Mouse (Mus musculus): Measurements from ENCODE around the gene Vps35. TPM values are rescaled to one million over a fixed set of nuclear protein-coding genes. Genes with fewer than 3 reads are reported as not detected.

Gene Vps35
- 100 to 1,000 TPM; 127 to 138 TPM for total RNA-seq (2021)

DNA sequence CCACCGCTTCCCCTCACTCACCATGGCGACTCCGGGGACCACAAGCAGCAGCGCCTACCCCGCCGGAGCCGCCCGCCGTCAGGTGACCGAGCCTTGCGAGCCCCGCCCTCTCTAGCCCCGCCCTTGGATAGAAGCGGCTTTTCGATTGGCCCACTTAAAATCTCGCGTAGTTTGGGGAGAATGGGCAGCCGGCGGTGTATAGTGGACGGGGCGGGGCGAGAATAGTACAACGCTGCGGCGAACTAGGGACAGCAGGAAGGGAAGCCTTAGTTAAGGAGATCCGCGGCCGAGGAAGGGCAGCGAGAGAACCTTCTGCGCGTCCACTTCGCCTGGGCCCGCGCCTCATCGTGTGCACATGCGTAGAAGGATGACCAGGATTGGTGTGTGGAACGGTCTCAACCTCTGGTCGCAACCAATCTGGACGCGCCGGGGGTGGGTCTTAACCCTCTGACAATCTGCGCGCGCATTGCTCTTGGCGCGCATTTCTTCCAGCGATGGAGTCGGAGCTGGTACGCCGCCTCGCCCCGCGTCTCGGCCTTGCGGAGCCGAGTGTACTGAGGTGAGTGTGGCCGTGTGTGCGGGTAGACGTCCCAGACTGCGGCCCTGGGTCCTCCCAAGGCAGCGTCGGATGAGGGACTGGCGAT is at the start of gene Vps35, which contains the start of gene Orc6:
Vps35 (minus strand) TSS at position 369 of the 644 bp plus-strand sequence.
Orc6 (plus strand) TSS at position 199 of the 644 bp plus-strand sequence.
- DNase-seq (ENCODE audit: extremely low spot score in 1 of 2, low spot score in 1 of 2) = peak; percentile 92 to 93

DNA sequence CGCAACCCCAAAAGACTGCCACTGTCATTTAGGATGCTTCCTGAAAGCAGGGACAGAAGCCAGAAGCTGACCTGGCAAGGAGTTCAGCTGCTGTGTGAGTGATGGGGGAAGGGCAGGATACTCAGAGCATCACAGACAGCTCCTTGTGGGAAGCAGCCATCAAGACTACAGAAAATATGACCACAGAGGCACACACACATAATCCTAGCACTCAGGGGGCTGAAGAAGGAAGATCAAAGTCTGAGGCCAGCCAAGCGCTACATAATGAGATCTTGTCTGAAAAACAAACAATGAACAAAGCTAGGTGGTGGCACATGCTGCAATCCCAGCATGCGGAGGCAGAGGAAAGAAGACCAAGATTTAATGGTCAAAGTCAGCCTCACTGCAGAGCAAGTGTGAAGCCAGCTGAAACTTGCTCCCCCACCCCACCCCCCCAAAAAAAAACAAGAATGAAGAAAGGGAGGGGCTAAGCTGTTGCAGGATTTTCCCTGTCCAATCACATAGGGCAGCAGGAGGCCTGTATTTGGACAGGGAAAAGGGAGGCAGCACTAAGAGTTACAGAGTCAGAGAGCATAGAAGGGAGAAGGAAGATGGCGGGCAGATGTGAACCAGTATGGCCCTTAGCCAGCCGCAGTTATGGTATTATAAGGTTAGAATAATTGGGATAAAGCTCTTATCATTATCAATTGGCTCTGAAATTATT is 40.4 kb upstream of the Vps35 start:
- DNase-seq (ENCODE audit: extremely low spot score in 1 of 2, low spot score in 1 of 2) = no peak

DNA sequence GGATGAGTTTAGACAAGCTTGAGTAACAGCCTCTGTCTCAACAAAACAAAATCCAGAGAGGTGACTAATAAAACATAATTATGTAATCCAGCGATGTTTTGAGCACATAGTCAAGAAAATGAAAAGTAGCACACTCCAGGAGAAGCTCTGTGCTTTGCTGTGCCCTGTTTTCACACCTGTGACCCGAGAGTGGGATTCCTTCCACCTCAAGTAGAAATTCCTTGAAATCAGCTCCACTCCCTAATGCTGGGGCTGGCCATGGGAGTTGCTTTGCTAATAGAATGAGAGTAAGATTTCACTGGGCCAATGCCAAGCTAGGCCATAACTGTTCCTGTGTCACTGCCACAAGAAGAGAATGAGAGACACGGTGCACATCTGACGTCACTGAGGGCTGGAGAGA is 38.1 kb upstream of the Vps35 start:
- DNase-seq (ENCODE audit: extremely low spot score in 1 of 2, low spot score in 1 of 2) = no peak

DNA sequence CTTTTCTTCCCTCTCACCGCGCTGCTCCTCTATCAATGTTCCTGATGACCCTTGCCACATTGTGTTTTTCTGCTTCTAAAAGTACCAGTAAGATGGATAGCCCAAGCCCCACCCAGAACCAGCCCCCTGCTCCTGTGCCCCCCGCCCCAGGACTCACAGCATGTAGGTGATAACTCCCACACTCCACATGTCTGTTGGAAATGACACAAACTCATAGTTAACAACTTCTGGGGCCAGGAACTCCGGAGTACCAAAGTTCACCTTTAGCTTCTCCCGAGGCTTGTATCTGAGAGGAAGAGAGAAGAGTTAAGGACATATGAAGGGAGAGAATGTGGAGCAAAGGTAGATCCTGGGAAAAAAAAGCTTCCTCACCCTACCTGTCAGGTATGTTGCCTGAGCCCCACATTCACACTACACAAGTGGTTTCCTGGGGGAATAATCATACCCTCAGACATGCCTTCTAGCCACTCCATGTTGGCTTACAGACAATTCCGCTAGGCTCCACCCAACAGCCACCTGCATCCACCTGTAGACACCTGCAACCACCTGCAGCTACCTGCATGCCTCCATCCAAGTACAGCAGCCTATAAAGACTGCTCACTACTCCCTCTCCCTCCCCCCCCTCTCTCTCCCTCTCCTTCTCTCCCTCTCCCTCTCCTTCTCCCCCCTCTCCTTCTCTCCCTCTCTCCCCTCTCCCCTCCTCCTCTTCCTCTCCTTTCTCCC is 36.8 kb upstream of the Vps35 start:
- DNase-seq (ENCODE audit: extremely low spot score in 1 of 2, low spot score in 1 of 2) = no peak

DNA sequence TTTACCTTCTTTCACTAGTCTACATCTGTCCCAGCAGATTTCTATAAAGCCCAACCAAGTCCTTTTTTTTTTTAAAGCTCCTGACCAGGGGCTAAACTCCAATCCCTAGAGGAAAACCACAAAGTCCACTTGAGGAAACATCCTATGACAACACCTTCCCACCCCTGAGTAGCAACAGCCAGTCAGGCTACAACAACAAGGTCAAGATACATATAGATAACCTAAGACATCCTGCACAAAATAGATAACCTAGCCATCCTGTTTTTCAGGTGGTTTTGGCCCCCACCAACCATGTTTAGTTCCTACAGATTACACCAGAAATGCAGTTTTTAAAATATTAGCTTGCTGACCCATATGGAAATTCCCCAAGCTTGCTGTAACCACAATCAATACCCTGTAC is 35.5 kb upstream of the Vps35 start:
- no peak for DNase-seq (ENCODE audit: extremely low spot score in 1 of 2, low spot score in 1 of 2)

DNA sequence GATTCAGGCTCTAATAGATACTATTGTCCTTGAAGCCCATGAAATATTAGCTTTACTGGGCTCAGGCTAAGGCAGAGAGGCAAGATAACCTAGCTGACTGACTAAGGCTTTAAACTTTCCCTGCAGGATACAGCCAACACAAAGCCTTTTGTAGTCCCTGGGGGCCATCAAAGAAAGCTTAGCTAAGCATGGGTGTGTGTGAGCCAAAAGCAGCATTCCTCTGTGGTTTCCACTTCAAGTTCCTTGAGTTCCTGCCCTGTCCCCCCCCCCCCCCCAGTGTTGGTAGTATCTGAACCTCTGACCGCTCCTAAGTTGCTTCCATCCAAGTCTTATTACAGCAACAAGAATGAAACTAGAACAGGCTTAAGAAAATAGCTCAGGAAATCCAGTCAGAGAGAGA is 29.9 kb upstream of the Vps35 start:
- no peak for DNase-seq (ENCODE audit: extremely low spot score in 1 of 2, low spot score in 1 of 2)

DNA sequence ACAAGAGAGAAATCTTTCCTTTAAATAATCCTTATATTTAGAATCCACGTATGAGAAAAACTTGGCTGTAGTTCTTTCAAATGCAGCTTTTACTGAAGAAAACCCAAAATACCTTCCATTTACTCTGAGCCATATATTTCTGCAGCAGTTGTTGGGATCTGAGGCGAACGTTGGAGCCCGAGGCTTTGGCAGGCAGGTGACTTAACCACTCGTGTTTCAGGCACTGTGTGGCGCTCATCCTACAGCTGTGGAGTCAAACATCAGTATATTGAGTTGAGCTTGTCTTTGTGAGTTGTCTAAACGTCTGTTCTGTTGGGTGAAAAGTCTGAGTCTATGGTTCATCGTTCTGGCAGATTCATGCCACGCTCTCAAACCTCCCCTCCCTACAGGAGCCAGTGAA is 27.4 kb upstream of the Vps35 start:
- no peak for DNase-seq (ENCODE audit: extremely low spot score in 1 of 2, low spot score in 1 of 2)

DNA sequence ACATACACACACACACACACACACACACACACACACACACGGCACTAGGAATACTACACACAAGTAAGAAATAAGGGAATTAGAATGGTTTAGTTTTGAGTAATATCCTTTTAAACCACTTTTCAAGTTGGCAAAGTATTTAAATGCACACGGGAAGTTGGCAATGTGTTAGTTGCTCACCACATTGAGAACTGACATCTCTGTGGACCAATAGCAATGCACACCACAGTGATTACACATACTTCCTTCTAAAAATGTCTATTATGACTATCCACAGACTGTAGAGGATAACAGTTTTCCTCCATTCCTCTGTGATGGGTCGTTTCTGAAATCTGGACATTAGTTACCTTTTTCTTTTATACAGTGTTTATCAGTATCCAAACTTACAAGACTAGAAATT is 23.5 kb upstream of the Vps35 start:
- DNase-seq (ENCODE audit: extremely low spot score in 1 of 2, low spot score in 1 of 2) = no peak

DNA sequence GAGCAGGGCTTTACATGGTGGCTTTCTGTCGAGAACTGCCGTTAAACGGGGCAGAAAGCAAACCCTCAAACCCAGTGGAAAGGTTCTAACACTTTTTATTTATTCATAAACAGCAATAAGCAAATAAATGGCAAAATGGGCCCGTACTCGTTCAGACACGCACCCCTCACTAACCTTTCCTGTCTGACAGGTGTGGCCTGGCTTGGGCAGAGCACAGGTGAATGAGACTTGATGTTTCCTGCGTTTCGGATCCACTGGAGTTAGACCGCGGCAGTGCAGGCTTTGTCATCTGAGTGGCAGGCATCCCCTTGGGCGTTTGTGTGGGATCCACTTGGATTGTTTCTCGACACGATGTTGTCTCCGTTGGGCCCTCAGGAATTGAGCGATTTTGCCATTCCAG is 22.4 kb upstream of the Vps35 start:
- DNase-seq (ENCODE audit: extremely low spot score in 1 of 2, low spot score in 1 of 2) = no peak

DNA sequence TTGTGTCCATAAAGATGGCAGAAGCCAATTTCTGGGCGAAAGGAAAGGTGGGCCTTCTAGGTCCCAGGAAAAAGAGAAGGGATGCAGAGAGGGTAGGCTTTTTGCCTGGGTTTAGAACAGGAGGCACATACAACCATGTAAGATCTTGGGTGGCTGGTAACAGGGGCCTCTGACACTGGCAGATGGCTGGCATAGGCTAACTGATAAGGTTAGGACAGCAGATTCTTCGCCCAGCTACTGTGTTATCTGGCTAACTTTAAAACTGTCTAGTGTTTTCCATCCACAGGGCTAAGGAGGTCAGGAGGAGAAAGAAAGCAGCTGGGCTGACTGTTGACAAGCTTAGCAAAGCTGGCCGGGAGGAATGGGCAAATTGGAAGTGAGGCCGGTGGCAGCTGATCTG is 18.9 kb upstream of the Vps35 start:
- no peak for DNase-seq (ENCODE audit: extremely low spot score in 1 of 2, low spot score in 1 of 2)

DNA sequence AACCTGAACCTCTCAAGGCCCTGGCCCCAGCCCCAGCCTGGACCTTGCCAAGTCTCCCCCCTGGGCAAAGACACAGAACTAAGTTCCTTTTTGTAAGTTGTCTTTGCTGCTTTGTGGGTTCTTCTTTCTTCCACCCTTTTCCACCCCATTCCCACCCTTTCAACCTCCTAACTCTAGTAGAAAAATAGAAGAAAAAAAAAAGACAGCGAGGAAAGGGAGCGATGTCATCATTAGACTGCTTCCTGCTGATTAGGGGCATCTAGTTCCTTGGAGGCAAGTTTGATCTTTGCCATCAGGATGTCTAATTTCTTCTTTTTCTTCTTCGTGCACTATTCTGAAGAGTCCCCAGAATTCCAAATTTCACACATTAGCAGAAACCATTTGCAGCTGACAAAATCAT is 13.4 kb upstream of the Vps35 start:
- DNase-seq (ENCODE audit: extremely low spot score in 1 of 2, low spot score in 1 of 2) = no peak

DNA sequence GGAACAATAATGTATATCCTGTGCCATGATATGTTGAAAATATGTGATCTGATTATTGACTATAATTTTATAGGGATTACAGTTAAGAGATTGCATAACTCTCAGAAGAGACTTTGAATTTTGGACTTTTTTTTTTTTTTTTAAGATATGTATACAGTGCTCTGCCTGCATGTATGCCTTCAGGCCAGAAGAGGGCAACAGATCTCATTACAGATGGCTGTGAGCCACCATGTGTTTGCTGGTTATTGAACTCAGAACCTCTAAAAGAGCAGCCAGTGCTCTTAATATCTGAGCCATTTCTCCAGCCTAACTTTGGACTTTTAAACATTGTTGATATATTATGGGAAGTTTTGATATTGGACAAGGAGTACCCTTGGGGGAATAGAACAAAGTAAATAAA is 12.1 kb upstream of the Vps35 start:
- no peak for DNase-seq (ENCODE audit: extremely low spot score in 1 of 2, low spot score in 1 of 2)

DNA sequence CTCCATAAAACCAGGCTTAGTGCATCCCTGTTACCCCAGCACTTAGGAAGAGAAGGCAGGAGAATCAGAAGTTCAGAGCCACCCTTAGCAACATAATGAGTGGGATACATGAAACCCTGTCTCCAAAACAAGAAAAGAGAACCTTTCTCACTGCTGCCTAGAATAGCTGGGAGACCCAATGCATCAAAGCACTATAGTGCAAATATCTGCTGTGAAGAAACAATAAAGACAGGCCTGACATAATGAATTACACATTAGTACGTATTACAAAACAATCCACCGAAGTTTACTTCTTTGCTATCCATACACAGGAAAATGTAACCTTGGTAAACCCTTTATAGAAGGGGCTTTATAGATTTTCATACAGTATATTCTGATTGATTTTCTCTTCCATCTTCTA is 9.0 kb upstream of the Vps35 start:
- no peak for DNase-seq (ENCODE audit: extremely low spot score in 1 of 2, low spot score in 1 of 2)

DNA sequence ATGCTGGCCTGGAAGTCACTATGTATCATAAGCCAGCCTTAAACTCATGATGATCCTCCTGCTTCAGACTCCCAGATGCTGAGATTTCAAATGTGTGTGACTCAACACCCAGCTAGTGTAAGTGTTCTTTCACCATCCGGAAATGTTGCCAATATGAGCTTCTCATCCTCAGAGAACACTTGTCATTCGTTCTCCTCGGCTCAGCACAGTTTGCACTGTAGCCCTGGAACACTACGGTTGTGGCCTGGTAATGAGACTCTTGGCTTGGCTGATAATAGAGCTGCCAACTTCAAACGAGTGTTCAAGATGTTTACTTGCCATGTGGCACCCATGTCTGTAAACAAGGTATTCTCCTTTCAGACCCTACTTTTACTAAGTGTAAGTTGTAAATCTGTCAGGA is 3.9 kb upstream of the Vps35 start:
- no peak for DNase-seq (ENCODE audit: extremely low spot score in 1 of 2, low spot score in 1 of 2)

DNA sequence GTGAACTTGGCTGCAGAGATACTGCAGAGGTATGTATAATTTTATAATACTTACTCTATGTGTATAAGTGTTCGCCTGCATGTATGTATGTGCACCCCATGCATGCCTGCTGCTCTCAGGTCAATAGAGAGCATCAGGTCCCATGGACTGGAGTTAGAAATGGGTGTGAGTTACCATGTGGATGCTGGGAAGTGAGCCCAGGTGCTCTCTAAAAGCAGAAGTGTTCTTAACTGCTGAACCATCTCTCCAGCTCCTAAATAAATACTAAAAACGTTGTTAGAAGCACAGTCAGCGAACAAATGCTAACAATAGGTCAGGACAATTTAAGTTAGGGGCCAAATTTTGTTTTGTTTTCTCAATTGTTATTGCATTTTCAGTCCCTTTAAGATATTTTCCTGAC is 3.3 kb upstream of the Vps35 start:
- no peak for DNase-seq (ENCODE audit: extremely low spot score in 1 of 2, low spot score in 1 of 2)

DNA sequence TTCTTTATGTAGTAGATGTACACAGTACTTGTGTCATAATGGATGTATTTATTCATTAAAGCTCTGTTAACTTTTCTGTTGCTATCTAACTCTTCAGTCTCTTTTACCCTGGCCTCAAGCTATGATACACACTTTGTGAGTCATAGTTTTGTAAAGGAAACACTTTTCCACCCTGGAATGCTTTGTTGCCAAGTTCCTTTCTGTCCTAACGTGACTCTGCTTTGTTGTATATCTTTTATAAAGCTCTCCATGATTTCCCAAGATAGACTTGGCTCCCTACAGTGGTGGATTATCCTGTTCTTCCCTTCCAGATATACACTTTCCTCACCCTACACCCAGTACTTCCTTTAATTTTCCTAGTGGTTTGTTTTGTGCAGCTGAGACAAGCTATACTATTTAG is 2.3 kb upstream of the Vps35 start:
- no peak for DNase-seq (ENCODE audit: extremely low spot score in 1 of 2, low spot score in 1 of 2)

DNA sequence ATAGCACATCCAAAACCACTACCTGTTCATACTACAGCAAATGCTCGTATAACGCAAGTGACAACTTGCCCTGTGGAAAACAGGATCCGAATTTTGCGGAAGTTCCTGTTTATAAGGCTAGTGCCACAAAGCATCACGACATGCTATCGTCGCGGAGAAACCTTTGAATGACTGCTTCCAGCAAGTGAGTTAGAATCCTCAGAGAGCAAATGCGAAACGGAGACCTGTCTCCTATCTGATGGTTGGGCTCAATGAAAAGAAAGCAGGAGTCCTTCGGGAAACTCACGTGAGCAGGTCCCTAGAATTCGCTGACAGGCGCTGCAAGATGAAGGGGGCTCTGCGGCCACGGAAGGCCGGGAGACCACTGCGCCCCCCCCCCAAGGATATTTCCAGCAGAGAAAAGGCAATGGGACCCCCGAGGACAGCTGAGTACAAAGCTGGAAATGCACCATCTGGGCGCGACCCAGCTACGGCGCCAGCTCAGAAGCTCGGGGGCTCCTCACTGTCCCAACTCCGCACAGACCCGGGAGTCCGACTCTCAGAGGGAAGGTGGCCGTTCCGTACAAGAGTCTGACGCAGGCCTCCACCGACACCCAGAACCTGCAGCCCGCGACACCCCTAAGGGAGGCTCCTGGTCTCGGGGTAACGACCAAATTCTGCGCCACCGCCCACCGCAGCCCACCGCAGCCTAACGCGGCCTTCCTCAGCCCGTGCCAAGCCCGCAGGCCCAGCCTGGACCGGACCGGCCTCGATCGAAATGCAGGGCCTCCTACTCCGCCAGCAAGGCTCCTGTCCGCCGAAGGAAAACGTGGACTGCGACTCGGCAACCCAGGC is 785 bp downstream of the Vps35 start:
- DNase-seq (ENCODE audit: extremely low spot score in 1 of 2, low spot score in 1 of 2) = peak; percentile 4 to 10

DNA sequence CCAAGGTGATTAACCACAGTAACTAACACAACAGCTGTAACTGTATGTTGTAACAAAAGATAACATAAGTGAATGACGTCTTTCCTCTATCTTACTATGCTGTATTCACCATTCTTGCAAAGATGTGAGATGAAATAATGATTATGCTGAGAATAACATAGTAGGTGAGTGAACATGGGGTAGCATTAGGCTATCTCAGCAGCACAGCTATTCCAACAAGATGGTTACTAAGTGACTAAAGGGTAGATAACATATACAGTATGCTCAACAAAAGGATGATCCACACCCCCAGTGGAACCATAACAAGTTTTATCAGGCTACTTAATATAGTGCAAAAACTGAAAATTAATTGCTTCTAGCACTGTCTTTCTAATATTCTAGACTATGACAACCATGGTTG is 12.8 kb downstream of the Vps35 start:
- DNase-seq (ENCODE audit: extremely low spot score in 1 of 2, low spot score in 1 of 2) = no peak

DNA sequence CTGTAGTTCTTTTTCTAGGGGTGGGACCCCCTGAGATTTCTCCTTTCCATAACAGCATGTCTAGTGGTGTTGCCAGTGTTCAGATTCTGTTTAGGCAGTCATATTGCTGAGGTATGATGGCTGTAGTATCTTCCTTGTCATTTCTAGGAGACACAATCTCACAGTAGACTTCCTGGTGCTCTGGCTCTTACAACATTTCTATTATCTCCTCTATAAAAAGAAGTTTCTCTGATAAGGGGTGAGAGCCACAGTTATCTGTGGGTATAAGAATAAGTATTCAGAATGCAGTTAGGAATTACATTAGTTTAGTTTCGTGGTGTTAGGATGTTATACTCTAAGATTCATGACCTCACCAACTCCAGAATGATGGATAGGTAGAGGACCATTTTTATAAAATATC is 72.3 kb downstream of the Vps35 start:
- no peak for DNase-seq (ENCODE audit: extremely low spot score in 1 of 2, low spot score in 1 of 2)

DNA sequence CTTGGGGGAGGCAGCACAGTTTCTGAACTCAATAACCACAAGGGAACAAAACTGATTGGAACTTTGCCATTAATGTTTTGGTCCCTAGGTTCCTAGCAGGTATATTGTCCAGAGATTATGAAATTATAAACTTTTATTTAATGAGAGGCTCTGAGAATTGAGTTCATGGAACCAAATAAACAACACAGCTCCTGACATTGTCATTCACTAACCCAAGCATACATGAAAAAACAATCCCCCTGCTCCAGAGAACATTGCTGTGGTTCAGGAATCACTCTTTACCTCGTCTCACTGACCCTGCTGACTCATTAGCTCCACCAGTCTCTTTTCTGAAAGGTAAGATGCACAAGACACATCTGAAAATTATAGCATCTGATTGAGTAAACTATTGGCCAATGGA is 73.9 kb downstream of the Vps35 start, which contains the start of gene Olfr371:
Olfr371 (plus strand) TSS at position 301 of the 400 bp plus-strand sequence.
- no peak for DNase-seq (ENCODE audit: extremely low spot score in 1 of 2, low spot score in 1 of 2)

DNA sequence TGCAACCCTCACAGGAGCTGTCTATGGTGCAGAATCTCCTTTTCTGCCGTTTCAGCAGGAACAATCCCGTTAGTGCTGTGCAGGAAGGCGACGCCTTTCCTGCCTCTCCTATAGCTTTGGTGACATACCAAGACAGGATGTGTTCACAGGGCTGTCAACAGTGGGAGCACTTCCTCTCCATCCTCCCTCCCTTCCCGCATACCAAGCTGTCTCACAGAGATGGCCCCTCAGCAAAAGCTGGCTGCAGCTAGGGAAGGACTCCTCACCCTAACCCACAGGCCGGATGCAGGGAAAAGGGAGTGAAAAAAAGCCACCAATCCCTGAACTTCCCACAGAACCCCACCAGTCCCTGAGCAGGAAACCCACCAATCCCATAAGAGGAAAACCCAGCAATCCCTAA is 78.6 kb downstream of the Vps35 start:
- no peak for DNase-seq (ENCODE audit: extremely low spot score in 1 of 2, low spot score in 1 of 2)

All from layer of hippocampus, postnatal 25 days (tissue).